Mouse (Mus musculus) intestine, postnatal 0 days (tissue): ENCODE data around the gene Fbxo30. TPM values are rescaled to one million over a fixed set of nuclear protein-coding genes. Genes with fewer than 3 reads are reported as not detected.
"Not testable (repeated sequence)": the region's sequence is repeated elsewhere in the genome, so short reads cannot be mapped to it uniquely, and the experiment has no call there.

ENCODE experiments used
- ATAC-seq: fragments of 200-750 bp; cut with Nextera tagmentation; 2 replicates; pipeline ENCODE4 v1.8.0; 2017; ENCODE audit warnings: mild to moderate bottlenecking, moderate TSS enrichment, moderate library complexity
- H3K27ac ChIP-seq: fragments of 300-500 bp; sonication (generic); 2 replicates; pipeline ENCODE4 v1.5.1; 2014; ENCODE audit warnings: mild to moderate bottlenecking, low read depth, low read length, moderate library complexity
- H3K27me3 ChIP-seq: fragments of 300-500 bp; sonication (generic); replicated peaks from 2 replicates; pipeline ENCODE4 v1.6.1; 2014; ENCODE audit warnings: low read length, mixed read lengths; ENCODE audit not compliant: control insufficient read depth, insufficient read depth
- H3K36me3 ChIP-seq: fragments of 300-500 bp; sonication (generic); 2 replicates; pipeline ENCODE4 v1.6.1; 2014; ENCODE audit warnings: mild to moderate bottlenecking, moderate library complexity; ENCODE audit not compliant: control insufficient read depth, insufficient read depth
- H3K4me1 ChIP-seq: fragments of 300-500 bp; sonication (generic); replicated peaks from 2 replicates; pipeline ENCODE4 v1.6.1; 2014; ENCODE audit warnings: antibody characterized with exemption, low read length, mixed read lengths; ENCODE audit not compliant: control insufficient read depth, insufficient read depth
- H3K4me2 ChIP-seq: fragments of 300-500 bp; sonication (generic); replicated peaks from 2 replicates; pipeline ENCODE4 v1.6.1; 2014; ENCODE audit warnings: low read depth, mild to moderate bottlenecking, moderate library complexity
- H3K4me3 ChIP-seq: fragments of 300-500 bp; sonication (generic); 2 replicates; pipeline ENCODE4 v1.5.1; 2014; ENCODE audit warnings: low read depth, low read length
- H3K9ac ChIP-seq: fragments of 300-500 bp; sonication (generic); 2 replicates; pipeline ENCODE4 v1.6.1; 2014; ENCODE audit warnings: mild to moderate bottlenecking, low read depth, low read length
- H3K9me3 ChIP-seq: fragments of 300-500 bp; sonication (generic); 2 replicates; pipeline ENCODE4 v1.6.1; 2016; ENCODE audit warnings: mixed run types; ENCODE audit not compliant: control insufficient read depth
- CTCF ChIP-seq: sonication (generic); IDR thresholded peaks from 2 replicates; pipeline ENCODE4 v1.5.1; 2016; ENCODE audit warnings: low read depth, mild to moderate bottlenecking, control low read depth, antibody characterized with exemption, moderate library complexity
- WGBS: fragments of 180-500 bp; shearing (Covaris S2); extraction: QIAGEN DNeasy Blood & Tissue Kit; methylation state at CpG from one replicate; pipeline ENCODE4 v1.1.7; 2014; 5-methylcytosine and 5-hydroxymethylcytosine counted together
- polyA plus RNA-seq: library from polyadenylated mRNA; unstranded; fragments of >200 nt; fragmentation: Nextera tagmentation; extraction: Ambion mirVana; gene quantifications from 2 replicates; pipeline ENCODE4 v1.2.1, GENCODE M21; 2015

Fbxo30 gene
- polyA plus RNA-seq = 8.7 and 8.9 TPM in 2 replicates

DNA sequence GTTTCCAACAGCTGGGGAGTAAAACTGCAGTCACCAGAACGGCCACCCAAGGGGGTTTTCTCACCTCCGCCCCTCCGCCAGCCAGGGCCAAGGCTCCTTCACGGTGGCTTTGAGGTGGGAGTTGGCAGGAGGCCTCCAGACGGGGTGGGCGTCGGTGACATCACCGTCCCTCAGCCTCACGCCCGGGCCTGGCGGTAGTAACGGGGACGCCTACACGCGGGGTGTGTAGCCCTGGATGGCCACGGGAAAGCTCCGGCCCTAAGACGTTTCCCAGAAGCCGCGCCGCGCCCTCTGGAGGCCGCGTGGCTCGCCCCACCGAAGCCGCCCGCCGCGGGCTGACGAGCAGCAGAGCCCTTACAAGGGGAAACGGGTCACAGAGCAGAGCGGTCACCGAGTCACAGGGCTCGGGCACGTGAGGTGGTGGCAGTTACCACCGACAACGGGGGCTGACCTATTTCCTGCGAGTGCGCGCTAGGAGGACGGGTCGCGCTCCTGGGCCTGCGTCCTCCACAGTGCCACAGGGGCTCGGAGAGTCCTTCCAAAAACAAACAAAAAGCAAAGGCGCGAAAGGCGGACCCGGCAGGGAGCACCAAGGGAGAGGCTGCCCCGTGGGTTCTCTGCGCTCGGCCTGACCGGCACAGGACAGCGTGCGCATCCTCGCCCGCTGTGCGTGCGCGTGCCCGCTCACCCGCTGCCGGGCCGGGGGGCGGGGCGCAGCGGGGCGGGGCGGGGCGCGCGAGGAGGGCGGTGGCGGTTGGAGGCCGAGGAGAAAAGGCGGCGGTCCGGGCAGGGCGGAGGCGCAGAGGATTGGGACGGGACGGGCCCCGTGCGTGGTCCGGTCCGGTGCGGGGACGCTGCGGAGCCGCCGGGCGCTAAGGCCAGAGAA lies at the start of gene Fbxo30:
Gene Fbxo30 (plus strand): TSS at position 753 of the 886 bp plus-strand sequence.
- H3K4me1 ChIP-seq = no peaks in the 10 kb centered on the region
- peak within 1 kb of the TSS; percentile 97 for H3K4me2 ChIP-seq
- ATAC-seq = peak; percentile 98
- WGBS = under 1% methylated on average over 90 of the region's 93 CpGs
- peak within 1 kb of the TSS; percentile 99 for H3K27ac ChIP-seq
- H3K4me3 ChIP-seq = peak within 1 kb of the TSS; percentile 81
- TF ChIP-seq CTCF = peak; percentile 82
- peak within 1 kb of the TSS; percentile 93 for H3K9ac ChIP-seq
- no peaks in the 10 kb centered on the region for H3K9me3 ChIP-seq
- no peaks in the 10 kb centered on the region for H3K36me3 ChIP-seq
- H3K27me3 ChIP-seq = no peaks in the 10 kb centered on the region

DNA sequence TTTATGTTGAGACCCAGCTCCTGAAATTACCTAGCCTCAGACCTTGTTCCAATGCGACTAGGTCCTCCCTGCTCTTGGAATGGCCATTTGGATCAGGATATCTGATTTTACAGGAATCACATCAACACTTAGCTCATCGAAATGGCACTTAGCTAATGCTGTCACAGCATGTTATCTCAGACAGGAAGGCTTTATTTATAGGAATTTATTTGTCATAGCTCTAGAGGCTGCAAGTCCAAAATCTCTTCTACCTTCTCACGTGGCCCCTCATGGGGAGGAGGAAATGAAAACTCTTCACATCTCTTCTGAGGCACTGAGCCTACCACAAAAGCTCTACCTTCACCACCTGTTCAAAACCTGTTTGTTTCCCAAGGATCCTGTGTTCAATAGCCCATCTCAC lies 47.9 kb upstream of the Fbxo30 start:
- no peak overlapping the region for H3K27ac ChIP-seq
- no peaks in the 10 kb centered on the region for H3K27me3 ChIP-seq
- no peaks in the 10 kb centered on the region for H3K36me3 ChIP-seq
- no peak overlapping the region for H3K4me2 ChIP-seq
- no peak for TF ChIP-seq CTCF
- H3K4me3 ChIP-seq = no peak overlapping the region
- H3K9ac ChIP-seq = no peak overlapping the region
- WGBS = 64% methylated on average over 3 of the region's 3 CpGs
- no peak for ATAC-seq
- no peaks in the 10 kb centered on the region for H3K4me1 ChIP-seq
- no peaks in the 10 kb centered on the region for H3K9me3 ChIP-seq

DNA sequence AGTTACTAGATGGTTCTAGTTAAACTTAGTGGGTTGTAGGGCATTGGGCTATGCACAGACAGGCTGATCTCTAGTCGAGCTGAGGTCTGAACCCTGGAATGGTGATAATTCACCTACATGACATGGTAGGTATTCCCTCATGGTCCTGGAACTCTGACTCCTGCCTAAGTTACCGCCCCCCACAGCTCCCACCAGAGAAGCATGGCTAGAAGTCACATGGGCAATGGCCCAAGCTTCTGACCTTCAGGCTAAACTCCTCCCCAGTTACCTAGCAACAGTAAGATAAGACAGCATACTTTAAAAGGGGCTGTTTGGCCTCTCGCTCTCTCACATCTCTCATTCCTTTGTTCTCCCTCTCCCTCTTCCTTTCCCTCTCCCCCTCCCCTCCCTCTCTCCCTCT lies 38.1 kb upstream of the Fbxo30 start:
- not testable (repeated sequence) for H3K27me3 ChIP-seq, H3K4me3 ChIP-seq, H3K4me1 ChIP-seq, ATAC-seq, H3K36me3 ChIP-seq, H3K9me3 ChIP-seq, H3K4me2 ChIP-seq, H3K27ac ChIP-seq, H3K9ac ChIP-seq
- 33% methylated on average over 3 of the region's 3 CpGs for WGBS

DNA sequence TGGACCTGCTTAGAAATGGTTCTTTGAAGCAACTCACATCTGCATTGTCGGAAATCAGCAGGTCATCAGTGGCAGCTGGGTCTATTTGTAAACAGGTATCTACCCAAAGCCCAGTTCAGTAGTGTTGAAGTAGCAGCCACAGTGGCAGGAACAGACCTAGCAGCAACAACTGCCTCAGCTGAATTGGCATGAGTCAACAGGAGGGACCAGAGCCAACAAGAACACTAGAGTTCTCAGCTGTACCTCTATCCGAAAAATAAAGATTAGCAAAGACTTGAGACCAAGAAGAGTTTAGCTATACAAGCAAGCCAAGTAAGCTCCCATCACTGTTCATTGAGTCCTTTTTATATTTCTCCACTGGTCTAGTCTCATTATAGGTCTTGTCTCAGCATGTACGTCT lies 32.9 kb upstream of the Fbxo30 start:
- Histone ChIP-seq H3K36me3 (no peaks in the 10 kb centered on the region), H3K27me3 (no peaks in the 10 kb centered on the region), H3K9ac (no peak overlapping the region), H3K9me3 (no peaks in the 10 kb centered on the region), H3K27ac (no peak overlapping the region), H3K4me1 (no peaks in the 10 kb centered on the region), H3K4me2 (no peak overlapping the region), H3K4me3 (no peak overlapping the region)
- 87% methylated on average over 3 of the region's 3 CpGs for WGBS
- no peak for ATAC-seq
- no peak for TF ChIP-seq CTCF

DNA sequence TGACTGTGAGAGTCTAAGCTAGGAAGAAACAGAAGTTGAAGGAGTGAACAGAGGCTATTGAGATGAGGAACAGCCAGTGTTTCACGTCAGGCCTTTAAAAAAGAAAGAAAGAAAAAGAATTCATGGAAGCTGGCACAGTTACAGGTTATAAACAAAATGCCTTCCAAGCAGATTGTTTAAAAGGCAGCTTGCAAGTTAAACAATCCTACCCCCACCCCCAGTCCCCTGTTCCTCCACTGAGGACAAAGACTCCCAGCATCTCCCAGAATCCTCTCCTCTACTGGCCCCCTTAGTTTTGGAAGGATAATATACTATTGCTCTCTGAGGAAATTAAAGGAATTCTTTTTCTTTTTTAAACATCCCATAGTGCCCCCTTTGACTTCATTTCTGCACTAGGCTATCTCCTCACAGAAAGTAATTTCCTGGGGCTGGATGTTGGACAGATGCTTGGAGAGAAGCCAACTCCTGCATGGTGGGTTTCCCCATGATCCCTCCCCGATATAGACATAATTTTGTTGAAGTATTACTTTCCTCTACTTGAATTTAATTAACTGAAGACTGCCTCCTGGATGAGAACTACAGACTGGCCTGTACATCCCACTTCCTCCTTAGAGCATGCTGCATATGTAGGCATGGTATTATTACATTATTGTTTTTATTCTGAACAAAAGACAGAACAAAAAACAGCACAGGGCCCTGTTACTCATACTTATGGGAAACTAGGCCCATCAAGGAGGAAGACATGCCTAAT lies 30.7 kb upstream of the Fbxo30 start:
- no peak for ATAC-seq
- Histone ChIP-seq H3K36me3 (no peaks in the 10 kb centered on the region), H3K9ac (no peak overlapping the region), H3K27me3 (no peaks in the 10 kb centered on the region), H3K4me2 (no peak overlapping the region), H3K4me3 (no peak overlapping the region), H3K27ac (no peak overlapping the region), H3K9me3 (no peaks in the 10 kb centered on the region), H3K4me1 (no peaks in the 10 kb centered on the region)
- no peak for TF ChIP-seq CTCF
- WGBS = 61% methylated on average over 2 of the region's 2 CpGs

DNA sequence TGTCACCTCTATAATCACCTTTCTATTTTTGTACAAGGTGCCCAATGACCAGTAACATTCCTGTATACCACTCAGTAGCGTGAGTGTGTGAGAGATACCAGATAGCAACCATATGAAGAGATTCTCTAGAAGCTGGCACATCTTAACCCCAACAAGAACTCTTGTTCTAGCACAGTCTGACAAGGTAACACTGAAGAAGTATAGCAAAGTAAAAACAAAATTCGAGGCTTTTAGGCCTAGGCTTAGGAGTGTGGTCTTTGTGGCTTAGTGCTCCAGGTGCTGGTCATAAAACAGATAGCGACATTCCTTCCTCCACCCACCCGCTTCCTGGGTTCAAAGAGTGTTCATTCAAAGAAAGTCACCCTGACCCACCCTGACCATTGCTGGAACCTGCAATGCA lies 27.5 kb upstream of the Fbxo30 start:
- H3K9ac ChIP-seq, H3K4me1 ChIP-seq, H3K27ac ChIP-seq, H3K4me3 ChIP-seq, H3K9me3 ChIP-seq, ATAC-seq, H3K27me3 ChIP-seq, H3K4me2 ChIP-seq, H3K36me3 ChIP-seq: not testable (repeated sequence)
- 59% methylated on average over 4 of the region's 4 CpGs for WGBS
